Mouse (Mus musculus) heart, embryonic 15.5 days (tissue): ENCODE measurements around the gene 4930568D16Rik. TPM values are rescaled to one million over a fixed set of nuclear protein-coding genes. Genes with fewer than 3 reads are reported as not detected.

Experiments used
- polyA plus RNA-seq: library from polyadenylated mRNA; unstranded; fragments of >200 nt; fragmentation: Nextera tagmentation; extraction: Ambion mirVana; gene quantifications from 2 replicates; pipeline ENCODE4 v1.2.1, GENCODE M21; 2015

Gene 4930568D16Rik
- polyA plus RNA-seq, 1 experiment from 2014 or later: not detected

Other genes with a start within 250 kb of the 4930568D16Rik start
- gene Rab14, start 166.6 kb downstream of the 4930568D16Rik start, polyA plus RNA-seq: 238 and 318 TPM in 2 replicates
- 321 and 325 TPM in 2 replicates for gene Gsn, start 111.3 kb downstream of the 4930568D16Rik start, polyA plus RNA-seq
- gene Stom, start 30.8 kb downstream of the 4930568D16Rik start, polyA plus RNA-seq: 52.2 and 65.6 TPM in 2 replicates
- not detected in 2 replicates for gene 4930402F06Rik, start 29.4 kb upstream of the 4930568D16Rik start, polyA plus RNA-seq
- gene Ggta1, start 95.5 kb upstream of the 4930568D16Rik start, polyA plus RNA-seq: 27.4 and 31.6 TPM in 2 replicates
- 44.0 and 46.9 TPM in 2 replicates for gene Dab2ip, start 190.5 kb upstream of the 4930568D16Rik start, polyA plus RNA-seq